Mouse (Mus musculus) stomach, postnatal 0 days (tissue): Measurements from ENCODE around the gene Ccdc33.

Source experiments
- CTCF ChIP-seq: IDR thresholded peaks from 2 replicates; pipeline ENCODE4 v1.5.1; 2016; ENCODE audit warnings: antibody characterized with exemption, low read depth, mild to moderate bottlenecking, moderate library complexity
- EP300 ChIP-seq: optimal IDR thresholded peaks from 2 replicates; pipeline ENCODE3; 2016; ENCODE audit warnings: antibody characterized with exemption

GRCm38 (mm10) chr9:58053544-58053943 lies 65.1 kb downstream of the Ccdc33 start:
- no peak for TF ChIP-seq EP300
- no peak for TF ChIP-seq CTCF
